Mouse (Mus musculus) kidney, adult 2 months (tissue): ENCODE results near the gene Lysmd1.
"Not testable (repeated sequence)": the region's sequence is repeated elsewhere in the genome, so short reads cannot be mapped to it uniquely, and the experiment has no call there.

Experiments
- CTCF ChIP-seq: fragments of 200-500 bp; conservative IDR thresholded peaks from 2 replicates; pipeline ENCODE4 v1.5.1; 2011; ENCODE audit warnings: low read depth, mild to moderate bottlenecking, control low read depth, low read length, moderate library complexity, mixed read lengths; ENCODE audit not compliant: insufficient read depth, insufficient read length
- POLR2A ChIP-seq: fragments of 200-500 bp; IDR thresholded peaks from one replicate; pipeline ENCODE4 v1.6.1; 2011; ENCODE audit warnings: low read depth, low read length, control low read depth

GRCm38 (mm10) chr3:95134133-95134532, 245 bp downstream of the Lysmd1 start:
- TF ChIP-seq CTCF, POLR2A: not testable (repeated sequence)
